Mouse (Mus musculus): ENCODE data around the gene Nusap1.

DNA sequence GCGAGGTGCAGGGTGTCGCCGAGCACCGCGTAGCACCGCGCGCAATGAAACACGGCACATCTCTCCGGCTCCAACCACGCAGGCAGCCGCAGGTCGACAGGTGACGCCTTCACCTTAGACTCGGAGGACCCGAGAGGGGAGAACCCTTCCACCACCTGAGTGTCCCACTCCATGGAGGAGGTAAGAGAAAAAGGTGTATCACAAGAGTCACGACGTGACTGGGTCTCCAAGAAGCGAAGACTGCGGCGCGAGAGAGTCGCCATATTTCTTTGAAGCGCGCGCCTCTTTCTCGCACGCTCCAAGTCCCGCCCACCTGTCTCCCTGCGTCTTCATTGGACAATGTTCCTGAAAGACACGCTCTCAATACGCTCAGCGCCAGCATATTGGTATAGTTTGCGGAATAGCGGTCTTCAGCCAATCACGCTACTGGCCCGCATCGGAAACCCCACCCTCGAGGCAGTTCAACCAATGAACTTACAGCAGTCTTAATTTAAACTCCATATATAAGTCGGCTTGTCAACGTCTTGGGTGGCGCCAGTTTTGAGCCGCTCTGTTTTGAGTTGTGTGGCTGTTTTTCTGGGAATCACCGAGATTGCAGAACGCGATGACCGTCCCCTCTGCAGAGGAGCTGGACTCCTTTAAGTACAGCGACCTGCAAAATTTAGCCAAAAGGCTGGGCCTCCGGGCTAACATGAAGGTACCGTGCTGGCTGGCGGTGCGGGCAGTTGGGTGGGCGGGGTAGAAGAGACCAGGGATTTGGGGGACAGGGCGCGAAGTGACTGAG, at the start of gene Nusap1, which contains the start of gene Oip5:
- no peak for TF ChIP-seq POLR2A (IDR thresholded peaks at IDR 0.05; ENCODE audit: insufficient read depth, low read depth, low read length)
- no peak for TF ChIP-seq CTCF (IDR thresholded peaks at IDR 0.05; ENCODE audit: insufficient read depth, low read depth, low read length)

Data from olfactory bulb, adult 2 months (tissue).